Mouse (Mus musculus) cerebellum, adult 9-11 months (tissue): Measurements from ENCODE around the gene Cd244a.

ENCODE experiments used
- DNase-seq: peaks from one replicate; pipeline ENCODE4 v3.0.0; 2022

Gene Cd244a

GRCm38 (mm10) chr1:171558898-171559297, at the start of gene Cd244a:
Cd244a (plus strand) TSS chr1:171559193.
- no peak for DNase-seq

GRCm38 (mm10) chr1:171513234-171513633, 45.8 kb upstream of the Cd244a start:
- DNase-seq, result no peak

GRCm38 (mm10) chr1:171513760-171514159, 45.2 kb upstream of the Cd244a start:
- no peak for DNase-seq

DNA sequence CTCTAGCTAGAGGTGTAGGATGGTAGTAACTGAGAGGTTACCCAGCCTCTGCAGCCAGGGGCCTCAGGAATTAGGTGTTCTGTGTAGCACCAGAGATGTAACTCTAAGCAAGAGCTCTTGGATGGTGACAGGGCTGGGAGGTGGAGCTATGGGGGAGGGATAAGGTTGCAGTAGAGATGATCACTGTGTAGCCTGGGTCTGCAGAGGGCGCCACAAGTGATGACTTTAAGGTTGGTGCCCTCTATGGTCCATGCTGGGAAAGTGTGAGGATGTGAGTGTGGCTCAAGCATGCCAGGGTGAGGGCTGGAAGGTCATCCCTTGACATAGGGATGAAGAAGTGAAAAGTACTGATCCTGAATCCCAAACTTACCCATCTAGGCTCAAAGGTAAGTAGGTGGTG, 44.0 kb upstream of the Cd244a start:
- DNase-seq, result no peak

DNA sequence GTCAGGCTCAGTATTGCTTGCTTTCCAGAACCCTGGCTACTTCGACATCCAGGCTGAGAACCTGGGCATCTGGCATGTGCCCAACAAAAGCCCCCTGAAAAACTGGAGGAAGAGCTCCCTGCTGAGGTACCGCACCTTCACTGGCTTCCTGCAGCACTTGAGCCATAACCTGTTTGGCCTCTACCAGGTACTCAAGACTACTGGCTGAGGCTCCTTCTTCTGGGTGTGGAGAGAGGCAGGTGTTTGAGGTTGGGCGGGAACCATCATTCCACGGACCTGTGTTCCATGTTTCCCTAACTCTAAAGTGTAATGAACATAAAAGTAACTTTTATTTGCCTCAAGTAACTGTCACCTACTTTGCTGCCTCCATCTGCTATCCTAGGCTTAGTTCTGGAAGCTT, 43.4 kb upstream of the Cd244a start:
- DNase-seq, result no peak

DNA sequence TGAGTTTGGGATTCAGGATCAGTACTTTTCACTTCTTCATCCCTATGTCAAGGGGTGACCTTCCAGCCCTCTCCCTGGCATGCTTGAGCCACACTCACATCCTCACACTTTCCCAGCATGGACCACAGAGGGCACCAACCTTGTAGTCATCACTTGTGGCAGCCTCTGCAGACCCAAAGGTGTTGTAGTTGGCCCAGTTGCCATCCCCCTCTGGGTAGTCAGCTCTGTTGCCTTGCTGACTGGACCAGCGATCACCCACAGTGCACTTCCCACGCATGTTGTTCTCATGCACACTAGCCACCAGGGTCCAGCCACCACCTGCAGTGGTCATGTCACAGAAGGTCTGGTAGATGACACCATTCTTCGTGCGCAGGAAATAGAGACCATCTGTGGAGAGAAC, 27.6 kb upstream of the Cd244a start:
- DNase-seq, result no peak

DNA sequence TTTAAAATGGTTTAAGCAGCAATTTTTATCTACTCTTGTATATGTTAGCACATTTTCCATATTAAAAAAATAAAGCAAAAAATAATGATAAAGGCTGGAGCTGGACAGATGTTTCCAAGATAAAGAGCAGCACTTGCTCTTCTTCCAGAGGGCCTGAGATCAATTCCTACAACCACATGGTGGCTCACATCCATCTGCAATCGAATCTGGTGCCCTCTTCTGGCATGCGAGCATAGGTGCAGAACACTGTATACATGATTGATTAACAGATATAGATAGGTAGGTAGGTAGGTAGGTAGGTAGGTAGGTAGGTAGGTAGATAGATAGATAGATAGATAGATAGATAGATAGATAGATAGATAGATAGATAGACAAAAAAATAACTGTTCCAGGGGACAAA, 26.2 kb upstream of the Cd244a start:
- DNase-seq, result no peak

DNA sequence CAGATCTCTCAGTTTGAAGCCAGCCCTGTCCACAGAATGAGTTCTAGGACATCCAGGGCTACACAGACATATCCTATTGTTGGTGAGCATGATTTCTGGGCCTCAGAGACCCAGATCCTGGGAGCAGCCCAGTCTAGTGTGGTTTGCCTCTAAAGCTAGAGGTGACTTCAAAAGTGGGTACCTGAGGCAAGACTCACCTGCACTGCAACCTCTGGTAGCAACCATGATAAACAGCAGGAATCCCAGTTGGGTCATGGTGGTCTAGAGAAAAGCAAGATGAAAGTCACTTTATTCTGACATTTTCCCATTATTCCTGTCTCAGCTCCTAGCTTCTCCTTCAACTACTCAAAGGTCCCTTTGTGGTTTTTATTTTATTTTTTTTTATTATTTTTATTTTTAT, 24.4 kb upstream of the Cd244a start:
- no peak for DNase-seq

- DNase-seq, result no peak
Measured at GRCm38 (mm10) chr1:171535194-171535593, 23.8 kb upstream of the Cd244a start, which contains the start of gene Itln1. Itln1 (minus strand) TSS chr1:171535294.

- DNase-seq, result no peak
Measured at GRCm38 (mm10) chr1:171540694-171541093, 18.3 kb upstream of the Cd244a start.

DNA sequence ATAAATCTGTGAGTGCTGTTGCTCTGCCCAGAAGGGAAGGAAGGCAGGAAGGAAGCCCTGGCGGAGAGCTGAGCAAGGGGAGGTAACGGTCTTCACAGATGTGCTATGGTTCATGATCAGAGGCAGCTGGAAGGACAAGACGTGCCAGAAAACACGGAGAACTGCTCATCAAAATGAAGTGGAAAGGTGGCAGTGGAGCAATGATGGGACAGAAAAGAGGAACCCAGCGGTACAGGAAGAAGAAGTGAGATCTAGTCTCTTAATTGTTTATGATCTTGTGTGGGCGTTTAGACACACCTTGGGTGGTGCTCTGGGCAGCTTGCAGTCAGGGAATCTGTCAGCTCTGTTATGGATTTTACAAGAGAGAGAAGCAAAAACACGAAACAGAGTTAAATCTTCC, 7.7 kb upstream of the Cd244a start:
- DNase-seq, result no peak

GRCm38 (mm10) chr1:171552230-171552629, 6.8 kb upstream of the Cd244a start:
- no peak for DNase-seq

- no peak for DNase-seq
Measured at GRCm38 (mm10) chr1:171553359-171554341, 5.3 kb upstream of the Cd244a start.

- DNase-seq, result no peak
Measured at GRCm38 (mm10) chr1:171556366-171556765, 2.6 kb upstream of the Cd244a start.

- no peak for DNase-seq
Measured at GRCm38 (mm10) chr1:171558407-171558806, 586 bp upstream of the Cd244a start.

GRCm38 (mm10) chr1:171560262-171560661, 1.3 kb downstream of the Cd244a start:
- no peak for DNase-seq

GRCm38 (mm10) chr1:171561200-171561599, 2.2 kb downstream of the Cd244a start:
- no peak for DNase-seq

GRCm38 (mm10) chr1:171561639-171562225, 2.7 kb downstream of the Cd244a start:
- DNase-seq, result no peak

DNA sequence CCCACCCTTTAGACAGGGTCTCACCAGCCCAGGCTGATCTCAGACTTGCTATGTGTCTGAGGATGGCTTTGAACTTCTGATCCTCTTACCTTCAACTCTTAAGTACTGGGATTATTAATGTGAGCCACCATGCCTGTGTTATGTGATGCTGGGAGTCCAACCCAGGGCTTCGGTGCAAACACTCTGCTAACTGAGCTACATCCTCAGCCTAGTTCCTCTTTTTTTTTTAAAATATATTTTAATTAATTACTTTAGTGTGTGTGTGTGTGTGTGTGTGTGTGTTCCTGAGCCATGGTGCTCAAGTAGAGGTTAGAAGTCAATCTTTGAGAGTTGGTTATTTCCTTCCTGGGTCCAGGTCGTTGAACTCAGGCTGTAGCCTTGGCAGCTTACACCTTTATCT, 4.0 kb downstream of the Cd244a start:
- DNase-seq, result no peak

- no peak for DNase-seq
Measured at GRCm38 (mm10) chr1:171564247-171564646, 5.3 kb downstream of the Cd244a start.

- no peak for DNase-seq
Measured at GRCm38 (mm10) chr1:171565888-171566287, 6.9 kb downstream of the Cd244a start.

DNA sequence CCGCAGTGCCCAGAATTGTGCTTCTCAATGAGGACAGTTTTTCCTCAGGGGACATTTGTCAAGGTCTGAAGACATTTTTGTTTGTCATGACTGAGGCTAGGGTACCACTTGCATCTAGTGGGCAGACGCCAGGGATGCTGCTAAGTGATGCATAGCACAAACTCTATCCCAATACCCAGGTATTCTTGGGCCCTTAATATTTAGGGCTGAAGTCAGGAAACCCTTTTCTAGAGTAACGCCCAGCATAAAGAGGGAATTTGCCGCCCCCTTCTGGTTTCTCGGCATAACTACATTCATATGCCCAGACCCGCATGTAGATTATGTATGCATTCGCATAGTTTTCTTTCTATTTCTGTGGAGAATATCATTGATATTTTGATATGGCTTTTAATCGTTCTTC, 7.8 kb downstream of the Cd244a start:
- DNase-seq, result peak; percentile 16

- DNase-seq, result no peak
Measured at GRCm38 (mm10) chr1:171568436-171568835, 9.4 kb downstream of the Cd244a start.

DNA sequence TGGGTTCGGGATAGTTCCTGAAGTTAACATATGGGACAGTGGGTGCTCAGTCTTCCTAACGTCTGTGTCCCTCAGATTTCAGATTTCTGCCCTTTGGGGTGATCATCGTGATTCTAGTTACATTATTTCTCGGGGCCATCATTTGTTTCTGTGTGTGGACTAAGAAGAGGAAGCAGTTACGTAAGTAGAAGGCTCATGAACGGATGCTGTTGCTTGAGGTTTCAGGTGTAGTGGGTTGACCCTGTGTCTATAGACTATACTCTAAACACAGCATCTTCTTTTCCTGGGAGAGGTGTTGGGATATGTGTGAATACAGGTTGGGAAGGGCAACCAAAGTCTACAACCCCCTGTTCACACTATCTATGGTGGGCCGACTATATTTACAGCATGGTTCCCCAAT, 18.2 kb downstream of the Cd244a start:
- no peak for DNase-seq
